Mouse (Mus musculus) testis, adult 2 months (tissue): ENCODE results near the gene Mrpl32. TPM values are rescaled to one million over a fixed set of nuclear protein-coding genes. Genes with fewer than 3 reads are reported as not detected.

Experiments
- H3K27ac ChIP-seq: fragments of 200-500 bp; 2 replicates; pipeline ENCODE4 v1.5.1; 2012; ENCODE audit warnings: low read depth, low read length; ENCODE audit not compliant: control insufficient read depth, insufficient read depth
- H3K27me3 ChIP-seq: fragments of 200-500 bp; 2 replicates; pipeline ENCODE4 v1.6.1; 2012; ENCODE audit warnings: mild to moderate bottlenecking, low read length, moderate library complexity; ENCODE audit not compliant: control insufficient read depth, insufficient read depth
- H3K36me3 ChIP-seq: fragments of 200-500 bp; 2 replicates; pipeline ENCODE4 v1.6.1; 2012; ENCODE audit warnings: mild to moderate bottlenecking, low read length; ENCODE audit not compliant: control insufficient read depth, insufficient read depth
- H3K4me1 ChIP-seq: fragments of 200-500 bp; 2 replicates; pipeline ENCODE4 v1.6.1; 2012; ENCODE audit warnings: low read length; ENCODE audit not compliant: control insufficient read depth, insufficient read depth
- H3K4me3 ChIP-seq: fragments of 200-500 bp; 2 replicates; pipeline ENCODE4 v1.5.1; 2012; ENCODE audit warnings: low read depth, mild to moderate bottlenecking, low read length, moderate library complexity, mixed read lengths; ENCODE audit not compliant: control insufficient read depth
- CTCF ChIP-seq: fragments of 200-500 bp; IDR thresholded peaks from 2 replicates; pipeline ENCODE4 v1.5.1; 2012; ENCODE audit warnings: low read depth, mild to moderate bottlenecking, inconsistent platforms, low read length, moderate library complexity; ENCODE audit not compliant: control insufficient read depth, insufficient read depth, insufficient replicate concordance
- POLR2A ChIP-seq: fragments of 200-500 bp; IDR thresholded peaks from 2 replicates; pipeline ENCODE4 v1.6.1; 2012; ENCODE audit warnings: low read depth, mild to moderate bottlenecking, inconsistent platforms, low read length, moderate library complexity; ENCODE audit not compliant: control insufficient read depth
- polyA plus RNA-seq: library from polyadenylated mRNA; depleted of rRNA; stranded (reverse); fragments of >200 nt; gene quantifications from 2 replicates; pipeline ENCODE4 v1.2.3, GENCODE M21; 2012; rRNA removed

The Mrpl32 gene
- polyA plus RNA-seq: 10.9 and 11.2 TPM in 2 replicates

GRCm38 (mm10) chr13:14612926-14613529, at the start of gene Mrpl32, which contains the start of gene Psma2:
Gene Mrpl32, minus strand, starts transcription at chr13:14613165.
Gene Psma2, plus strand, starts transcription at chr13:14613240.
- peak; percentile 95 for TF ChIP-seq POLR2A
- no peak; the same call in 1 of the 2 replicates for TF ChIP-seq CTCF
- peak within 1 kb of the TSS; percentile 100 for H3K4me3 ChIP-seq
- no peaks in the 10 kb centered on the region for H3K27me3 ChIP-seq
- H3K4me1 ChIP-seq: no peaks in the 10 kb centered on the region
- no peaks in the 10 kb centered on the region for H3K36me3 ChIP-seq
- peak within 1 kb of the TSS; percentile 94 for H3K27ac ChIP-seq

GRCm38 (mm10) chr13:14649301-14649700, 36.3 kb upstream of the Mrpl32 start:
- Histone ChIP-seq H3K4me3 (no peak overlapping the region), H3K36me3 (no peaks in the 10 kb centered on the region), H3K4me1 (no peaks in the 10 kb centered on the region), H3K27me3 (no peaks in the 10 kb centered on the region), H3K27ac (no peak overlapping the region)
- TF ChIP-seq CTCF (no peak), POLR2A (no peak)

DNA sequence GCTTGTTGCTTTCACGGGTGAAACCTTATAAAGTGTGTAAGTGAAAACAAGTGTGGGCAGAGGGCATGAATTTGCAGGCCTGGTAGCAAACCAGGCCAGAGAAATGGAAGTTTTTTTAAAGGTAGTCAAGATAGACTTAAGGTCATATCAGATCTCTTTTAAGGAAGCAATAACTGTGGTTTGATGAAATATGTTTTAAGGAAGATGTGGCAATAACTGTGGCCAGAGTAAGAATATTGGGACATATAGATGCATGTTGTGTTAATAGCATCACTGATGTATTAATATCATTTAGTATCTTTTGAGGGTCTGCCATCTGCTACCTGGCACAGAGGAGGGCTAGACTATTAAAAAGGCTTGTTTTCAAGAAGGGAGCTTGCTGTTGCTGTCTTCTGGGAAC, 27.0 kb upstream of the Mrpl32 start:
- H3K27ac ChIP-seq: no peak overlapping the region
- no peaks in the 10 kb centered on the region for H3K27me3 ChIP-seq
- no peaks in the 10 kb centered on the region for H3K36me3 ChIP-seq
- H3K4me3 ChIP-seq: no peak overlapping the region
- no peak for TF ChIP-seq CTCF
- TF ChIP-seq POLR2A: no peak
- peaks cover 2% of the 10 kb centered on the region for H3K4me1 ChIP-seq

DNA sequence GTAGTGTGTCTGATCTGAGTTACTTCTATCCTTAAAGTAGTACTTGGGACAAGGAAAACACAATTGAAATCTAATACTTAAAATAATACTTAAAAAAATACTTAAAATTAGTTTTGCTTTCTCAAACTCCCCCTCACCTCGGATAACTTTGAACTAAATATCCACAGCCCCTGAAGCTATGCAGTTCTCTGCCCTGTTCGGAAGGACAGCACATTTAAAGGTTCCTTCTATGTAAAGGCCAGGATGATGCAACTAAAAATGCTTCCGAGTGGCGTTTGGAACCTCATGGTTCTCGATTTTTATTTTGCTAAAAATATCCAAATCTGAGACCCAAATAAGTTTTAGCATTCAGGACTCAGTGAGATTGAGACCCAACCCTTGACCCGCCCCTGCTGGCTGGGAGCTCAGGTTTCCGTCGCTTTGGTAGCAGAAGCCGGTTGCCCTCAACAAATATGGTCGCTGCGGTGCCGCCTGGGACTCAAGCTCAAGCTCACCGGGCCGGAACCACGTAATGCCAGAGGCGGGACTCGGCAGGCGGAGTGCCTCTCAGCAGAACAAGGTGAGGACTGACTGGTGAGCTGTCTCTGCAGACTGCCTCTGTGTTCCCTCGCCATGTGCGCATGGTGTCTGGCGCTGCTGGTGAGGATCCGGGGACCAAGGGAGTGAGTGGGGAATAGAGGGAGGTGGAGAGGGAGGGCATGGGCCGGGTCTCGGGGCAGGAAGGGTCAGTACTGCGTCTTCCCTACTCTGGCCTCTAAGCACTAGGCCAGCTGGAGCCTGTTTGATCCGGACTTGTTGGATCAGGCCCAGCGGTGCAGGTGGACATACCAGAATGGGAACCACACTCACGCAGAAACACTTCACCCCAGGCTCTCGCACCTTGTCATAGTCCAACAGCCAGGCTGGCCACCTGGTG, 17.0 kb upstream of the Mrpl32 start, which contains the start of gene AW209491:
Gene AW209491, plus strand, starts transcription at position 429 of the 916 bp plus-strand sequence.
- no peak for TF ChIP-seq CTCF
- peak; percentile 79; the same call in 1 of the 2 replicates for TF ChIP-seq POLR2A
- H3K27ac ChIP-seq: peak within 1 kb of the TSS; percentile 73

DNA sequence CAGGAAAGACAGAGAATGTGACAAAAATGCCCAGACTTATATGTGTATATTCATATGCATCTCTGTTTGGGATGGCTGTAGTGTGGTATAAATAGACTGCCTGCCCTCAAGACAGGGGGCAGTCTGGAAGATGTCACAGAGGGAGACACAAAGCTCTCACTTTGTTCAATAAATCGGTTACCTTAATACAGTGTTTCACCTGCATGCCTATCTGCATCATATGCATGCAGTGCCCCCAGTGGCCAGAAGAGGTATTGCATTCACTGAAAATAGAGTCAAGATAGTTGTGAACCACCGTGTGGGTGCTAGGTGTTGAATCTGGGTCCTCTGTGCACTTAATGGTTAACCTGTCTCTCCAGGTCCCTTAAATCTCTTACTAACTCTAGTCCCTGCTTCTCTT, 5.8 kb upstream of the Mrpl32 start:
- H3K27ac ChIP-seq: no peak overlapping the region
- H3K4me1 ChIP-seq: no peaks in the 10 kb centered on the region
- no peak overlapping the region for H3K4me3 ChIP-seq
- TF ChIP-seq POLR2A (no peak), CTCF (peak; percentile 47; the same call in 1 of the 2 replicates)
- no peaks in the 10 kb centered on the region; the same call in 1 of the 2 replicates for H3K36me3 ChIP-seq
- H3K27me3 ChIP-seq: no peaks in the 10 kb centered on the region

More for the DNA sequence above, 17.0 kb upstream of the Mrpl32 start, which contains the start of gene AW209491:
- no peaks in the 10 kb centered on the region; the same call in 1 of the 2 replicates for H3K4me1 ChIP-seq
- peak within 1 kb of the TSS; percentile 93 for H3K4me3 ChIP-seq
- H3K27me3 ChIP-seq: no peaks in the 10 kb centered on the region
- H3K36me3 ChIP-seq: no peaks in the 10 kb centered on the region

- H3K27ac ChIP-seq: peak overlapping the region; percentile 94
- no peaks in the 10 kb centered on the region for H3K27me3 ChIP-seq
- H3K4me3 ChIP-seq: peak overlapping the region; percentile 100
- no peaks in the 10 kb centered on the region for H3K4me1 ChIP-seq
- TF ChIP-seq POLR2A (no peak), CTCF (no peak)
- no peaks in the 10 kb centered on the region; the same call in 1 of the 2 replicates for H3K36me3 ChIP-seq
These were observed 588 bp upstream of the Mrpl32 start for GRCm38 (mm10) chr13:14613553-14613952.

DNA sequence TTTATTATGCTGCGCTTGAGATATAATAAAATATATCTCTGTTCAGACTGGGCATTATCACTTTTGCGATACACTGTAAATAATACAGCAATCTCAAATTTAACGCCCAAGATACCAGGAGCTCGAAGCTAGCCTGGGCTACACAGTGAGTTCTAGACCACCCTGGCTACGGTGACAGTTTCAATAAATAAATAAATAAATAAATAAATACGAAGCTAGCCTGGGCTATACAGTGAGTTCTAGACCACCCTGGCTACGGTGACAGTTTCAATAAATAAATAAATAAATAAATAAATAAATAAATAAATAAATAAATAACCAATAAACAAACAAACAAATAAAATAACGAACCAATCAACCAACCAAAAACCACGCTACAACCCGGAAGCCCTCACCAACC, 502 bp downstream of the Mrpl32 start:
- no peak for TF ChIP-seq POLR2A
- no peak for TF ChIP-seq CTCF

More for the DNA sequence above, 502 bp downstream of the Mrpl32 start:
- no peaks in the 10 kb centered on the region for H3K4me1 ChIP-seq
- peak overlapping the region; percentile 93 for H3K27ac ChIP-seq
- H3K4me3 ChIP-seq: peak overlapping the region; percentile 100
- H3K36me3 ChIP-seq: no peaks in the 10 kb centered on the region
- no peaks in the 10 kb centered on the region for H3K27me3 ChIP-seq
